Mouse (Mus musculus) layer of hippocampus, adult 6 months (tissue): ENCODE data around the gene Vmn1r152. TPM values are rescaled to one million over a fixed set of nuclear protein-coding genes. Genes with fewer than 3 reads are reported as not detected.

Experiments
- long read RNA-seq, 2 experiments: library from polyadenylated mRNA; unstranded; transcript quantifications; one replicate each; pipeline ENCODE4 v2.0.0; 2019 to 2020
- polyA plus RNA-seq: library from polyadenylated mRNA; unstranded; fragments of <200 nt; fragmentation: Nextera tagmentation; gene quantifications from 2 replicates; pipeline ENCODE4 v1.2.3, GENCODE M21; 2021

Gene Vmn1r152
- polyA plus RNA-seq, result not detected in 2 replicates
- long read RNA-seq, experiment 1, result 0 reads
- long read RNA-seq, experiment 2, result 0 reads

GRCm38 (mm10) chr7:22522667-22523066 lies at the start of gene Vmn1r152:
TSS of gene Vmn1r152 (plus strand) at chr7:22522967.

GRCm38 (mm10) chr7:22499578-22499977 lies 23.2 kb upstream of the Vmn1r152 start, which contains the start of gene Vmn1r151:
TSS of gene Vmn1r151 (minus strand) at chr7:22499678.

GRCm38 (mm10) chr7:22534787-22535186 lies 12.0 kb downstream of the Vmn1r152 start, which contains the start of gene Gm8677:
TSS of gene Gm8677 (minus strand) at chr7:22534887.

GRCm38 (mm10) chr7:22565243-22565642 lies 42.5 kb downstream of the Vmn1r152 start, which contains the start of gene Gm4201:
TSS of gene Gm4201 (minus strand) at chr7:22565343.

Other genes with a start within 250 kb of the Vmn1r152 start
- gene Gm4187, start 193.2 kb upstream of the Vmn1r152 start, polyA plus RNA-seq, result not detected in 2 replicates
- not detected in 2 replicates for gene Gm8660, start 151.9 kb upstream of the Vmn1r152 start, polyA plus RNA-seq
- gene Vmn1r148, start 109.4 kb upstream of the Vmn1r152 start, polyA plus RNA-seq, result not detected in 2 replicates
- gene Vmn1r149, start 84.7 kb upstream of the Vmn1r152 start, polyA plus RNA-seq, result not detected in 2 replicates
- not detected in 2 replicates for gene Gm10665, start 58.9 kb upstream of the Vmn1r152 start, polyA plus RNA-seq
- not detected in 2 replicates for gene Vmn1r151, start 23.3 kb upstream of the Vmn1r152 start, polyA plus RNA-seq
- gene Gm8677, start 11.9 kb downstream of the Vmn1r152 start, polyA plus RNA-seq, result not detected in 2 replicates
- not detected in 2 replicates for gene Gm4201, start 42.4 kb downstream of the Vmn1r152 start, polyA plus RNA-seq
- not detected in 2 replicates for gene Gm4565, start 65.2 kb downstream of the Vmn1r152 start, polyA plus RNA-seq
- not detected in 2 replicates for gene Vmn1r155, start 135.1 kb downstream of the Vmn1r152 start, polyA plus RNA-seq
- not detected in 2 replicates for gene Gm8693, start 169.3 kb downstream of the Vmn1r152 start, polyA plus RNA-seq
- not detected in 2 replicates for gene Gm4567, start 196.7 kb downstream of the Vmn1r152 start, polyA plus RNA-seq
- not detected in 2 replicates for gene Vmn1r157, start 238.7 kb downstream of the Vmn1r152 start, polyA plus RNA-seq